Mouse (Mus musculus) urinary bladder, adult 18-20 months (tissue): ENCODE measurements around the gene Mrpl39.

Source experiments
- DNase-seq, 2 experiments: peaks; one replicate each; pipeline ENCODE4 v3.0.0; 2022; ENCODE audit warnings: low spot score in 2 of 2, mixed read lengths in 2 of 2

The Mrpl39 gene

GRCm38 (mm10) chr16:84698708-84699107 lies 36.8 kb downstream of the Mrpl39 start:
- no peak for DNase-seq

- no peak for DNase-seq
These were observed 39.4 kb downstream of the Mrpl39 start for GRCm38 (mm10) chr16:84696178-84696577.

GRCm38 (mm10) chr16:84681991-84682390 lies 53.6 kb downstream of the Mrpl39 start:
- DNase-seq = no peak

GRCm38 (mm10) chr16:84680760-84681159 lies 54.8 kb downstream of the Mrpl39 start:
- DNase-seq = no peak

- DNase-seq = no peak
These were observed 58.2 kb downstream of the Mrpl39 start for GRCm38 (mm10) chr16:84677292-84677691.
